Mouse (Mus musculus): ENCODE results near the gene Ubxn7. TPM values are rescaled to one million over a fixed set of nuclear protein-coding genes. Genes with fewer than 3 reads are reported as not detected.

Gene Ubxn7
- polyA plus RNA-seq, 1 experiment from 2014 or later: 25.7 TPM

DNA sequence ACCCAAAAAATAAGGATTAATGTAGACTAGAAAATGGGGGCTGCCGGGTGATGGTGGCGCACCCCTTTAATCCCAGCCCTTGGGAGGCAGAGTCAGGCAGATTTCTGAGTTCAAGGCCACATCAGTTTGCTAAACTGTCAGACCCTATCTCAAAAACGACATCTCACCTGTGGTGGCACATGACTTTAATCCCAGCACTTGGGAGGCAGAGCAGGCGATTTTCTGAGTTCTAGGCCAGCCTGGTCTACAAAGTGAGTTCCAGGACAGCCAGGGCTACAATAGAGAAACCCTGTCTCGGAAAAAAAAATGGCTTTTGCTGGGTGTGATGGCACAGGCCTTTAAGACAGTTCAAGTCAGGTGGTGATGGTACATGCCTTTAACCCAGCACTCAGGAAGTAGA is 3.1 kb downstream of the Ubxn7 start:
- Histone ChIP-seq H3K9me3 (replicated peaks) (no peaks in the 10 kb centered on the region), H3K4me3 (no peak overlapping the region), H3K36me3 (no peaks in the 10 kb centered on the region), H3K27me3 (ENCODE audit: low read depth, poor library complexity, severe bottlenecking) (no peaks in the 10 kb centered on the region), H3K27ac (replicated peaks) (no peak overlapping the region), H3K4me1 (peaks cover 25% of the 10 kb centered on the region)
- 92% methylated on average over 5 of the region's 5 CpGs for WGBS
- no peak for DNase-seq (ENCODE audit: low spot score)

DNA sequence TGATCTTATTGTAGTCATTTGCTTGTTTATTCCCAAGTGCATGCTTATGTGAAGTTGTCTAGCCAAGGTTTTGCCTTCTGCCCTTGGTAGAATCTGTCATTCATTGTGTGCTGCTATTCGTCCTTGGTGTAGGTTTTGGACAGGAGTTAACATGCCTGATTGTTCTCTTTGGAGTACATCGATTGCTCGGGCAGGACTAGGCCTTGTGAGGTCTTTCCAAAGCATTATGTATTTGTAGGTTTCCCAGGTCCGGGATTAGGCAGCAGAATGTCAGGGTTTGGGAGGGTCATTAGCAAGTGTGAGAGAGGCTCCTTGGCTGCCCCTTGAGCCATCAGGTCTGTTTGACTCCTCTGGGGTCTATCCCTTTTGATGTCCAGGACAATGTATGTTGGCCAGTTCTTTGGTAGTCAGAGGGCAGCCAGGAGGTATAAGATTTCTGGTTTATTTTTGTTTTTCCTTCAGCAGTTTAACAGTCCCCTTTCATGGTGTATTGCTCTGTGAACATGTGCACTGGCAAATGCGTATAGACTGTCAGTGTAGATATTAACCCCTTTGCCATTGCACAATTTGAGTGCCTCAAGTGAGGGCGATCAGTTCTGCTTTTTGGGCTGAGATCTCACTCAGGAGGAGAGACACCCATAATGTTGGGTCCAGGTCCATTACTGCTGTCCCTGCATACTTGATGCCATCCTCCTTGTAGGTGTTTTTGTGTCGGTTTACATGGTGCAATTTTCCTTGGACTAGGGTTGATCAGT is 4.1 kb downstream of the Ubxn7 start:
- 81% methylated on average over 7 of the region's 7 CpGs for WGBS

GRCm38 (mm10) chr16:32337001-32337400 is 4.9 kb downstream of the Ubxn7 start:
- peaks cover 19% of the 10 kb centered on the region for H3K4me1 ChIP-seq
- no peaks in the 10 kb centered on the region for H3K9me3 ChIP-seq (replicated peaks)
- H3K27me3 ChIP-seq (ENCODE audit: low read depth, poor library complexity, severe bottlenecking): no peaks in the 10 kb centered on the region
- H3K4me3 ChIP-seq: no peak overlapping the region
- no peaks in the 10 kb centered on the region; the same call in 1 of the 2 replicates for H3K36me3 ChIP-seq
- H3K27ac ChIP-seq (replicated peaks): no peak overlapping the region
- DNase-seq (ENCODE audit: low spot score): no peak

More for the DNA sequence above, 4.1 kb downstream of the Ubxn7 start:
- Histone ChIP-seq H3K9me3 (replicated peaks) (no peaks in the 10 kb centered on the region), H3K27me3 (ENCODE audit: low read depth, poor library complexity, severe bottlenecking) (no peaks in the 10 kb centered on the region), H3K36me3 (no peaks in the 10 kb centered on the region; the same call in 1 of the 2 replicates), H3K4me1 (peaks cover 24% of the 10 kb centered on the region), H3K27ac (replicated peaks) (no peak overlapping the region), H3K4me3 (no peak overlapping the region)
- no peak for DNase-seq (ENCODE audit: low spot score)

DNA sequence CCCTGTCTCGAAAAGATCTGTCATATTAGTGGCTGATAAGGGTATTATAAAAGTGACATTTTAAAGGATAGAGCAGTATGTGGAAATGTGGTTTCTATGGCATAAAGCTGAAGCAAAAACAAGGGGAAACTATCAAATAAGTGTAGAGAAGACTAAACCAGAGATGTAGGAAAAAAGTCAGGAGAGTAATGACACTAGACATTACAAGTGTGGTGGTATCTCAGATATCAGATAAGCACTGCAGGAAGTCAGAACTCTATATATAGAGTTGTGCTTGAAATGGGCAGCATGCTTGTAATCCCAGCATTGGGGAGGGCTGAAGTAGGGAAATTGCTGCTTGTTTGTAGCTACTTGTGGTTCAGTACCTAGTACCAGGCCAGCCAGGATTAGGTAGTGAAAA is 8.4 kb downstream of the Ubxn7 start:
- WGBS: 95% methylated on average over 1 of the region's 1 CpGs

DNA sequence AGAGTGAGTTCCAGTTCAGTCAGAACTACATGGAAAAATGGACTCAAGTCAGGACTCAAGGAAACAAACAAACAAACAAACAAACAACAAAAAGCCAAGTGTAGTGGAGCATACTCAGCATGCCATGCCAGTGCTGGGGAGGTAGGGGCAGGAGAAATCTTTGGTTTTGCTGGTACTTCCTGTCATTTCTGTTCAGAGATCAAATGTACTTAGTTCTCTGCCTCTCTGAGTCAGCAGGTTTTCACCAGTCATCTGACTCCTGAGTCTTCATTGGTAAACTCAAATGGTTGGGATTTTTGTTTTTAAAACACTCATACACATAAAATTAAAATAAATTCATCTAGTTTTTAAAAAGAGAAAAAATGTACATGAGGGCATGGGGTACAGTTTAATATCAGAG is 13.5 kb downstream of the Ubxn7 start:
- no peaks in the 10 kb centered on the region for H3K27me3 ChIP-seq (ENCODE audit: low read depth, poor library complexity, severe bottlenecking)
- H3K4me1 ChIP-seq: no peaks in the 10 kb centered on the region
- H3K36me3 ChIP-seq: peaks cover under 1% of the 10 kb centered on the region; the same call in 1 of the 2 replicates
- no peak overlapping the region for H3K27ac ChIP-seq (replicated peaks)
- no peak for DNase-seq (ENCODE audit: low spot score)
- no peak overlapping the region for H3K4me3 ChIP-seq
- no peaks in the 10 kb centered on the region for H3K9me3 ChIP-seq (replicated peaks)

More for the DNA sequence above, 8.4 kb downstream of the Ubxn7 start:
- Histone ChIP-seq H3K4me3 (no peak overlapping the region), H3K27ac (replicated peaks) (no peak overlapping the region), H3K27me3 (ENCODE audit: low read depth, poor library complexity, severe bottlenecking) (no peaks in the 10 kb centered on the region), H3K36me3 (no peaks in the 10 kb centered on the region; the same call in 1 of the 2 replicates), H3K4me1 (peaks cover 6% of the 10 kb centered on the region), H3K9me3 (replicated peaks) (no peaks in the 10 kb centered on the region)
- DNase-seq (ENCODE audit: low spot score): no peak

DNA sequence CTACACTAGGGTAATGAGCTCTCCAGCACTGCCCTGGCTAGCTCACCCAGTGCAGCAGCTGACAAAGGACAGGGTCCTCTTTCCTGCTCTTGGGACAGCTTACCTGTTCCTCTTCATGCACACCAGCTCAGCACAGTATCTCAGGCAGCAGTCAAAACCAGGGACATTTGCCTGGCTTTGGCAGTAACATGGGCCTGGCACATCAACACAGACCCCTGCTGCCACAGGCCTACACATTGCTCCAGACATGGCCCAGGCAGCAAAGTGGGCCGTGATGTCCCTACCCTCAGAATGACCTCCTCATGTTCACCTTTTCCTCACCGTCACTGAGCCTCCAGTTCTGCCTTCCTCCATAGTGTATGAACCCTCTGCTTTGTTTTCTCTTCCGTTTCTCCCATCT is 18.7 kb downstream of the Ubxn7 start:
- Histone ChIP-seq H3K27me3 (ENCODE audit: low read depth, poor library complexity, severe bottlenecking) (no peaks in the 10 kb centered on the region), H3K27ac (replicated peaks) (no peak overlapping the region), H3K9me3 (replicated peaks) (no peaks in the 10 kb centered on the region), H3K36me3 (peaks cover 46% of the 10 kb centered on the region), H3K4me3 (no peak overlapping the region), H3K4me1 (no peaks in the 10 kb centered on the region)
- 86% methylated on average over 3 of the region's 3 CpGs for whole genome bisulfite sequencing
- no peak for DNase-seq (ENCODE audit: low spot score)

DNA sequence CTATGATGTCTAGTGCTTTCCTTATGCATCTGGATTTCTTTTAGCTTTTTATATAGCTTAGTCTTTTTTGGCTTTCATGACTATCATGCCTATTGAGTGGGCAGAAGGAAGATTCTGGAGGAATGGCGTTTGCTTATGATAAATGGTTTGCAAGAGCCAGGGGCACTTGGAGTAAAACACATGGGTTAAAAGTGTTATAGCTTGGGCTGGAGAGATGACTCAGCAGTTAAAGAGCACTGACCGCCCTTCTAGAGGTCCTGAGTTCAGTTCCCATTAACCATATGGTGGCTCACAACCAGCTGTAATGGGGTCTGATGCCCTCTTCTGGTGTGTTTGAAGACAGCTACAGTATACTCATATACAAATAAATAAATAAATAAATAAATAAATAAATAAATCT is 31.5 kb downstream of the Ubxn7 start:
- Histone ChIP-seq H3K36me3 (peaks cover 74% of the 10 kb centered on the region), H3K27me3 (ENCODE audit: low read depth, poor library complexity, severe bottlenecking) (no peaks in the 10 kb centered on the region), H3K27ac (replicated peaks) (no peak overlapping the region), H3K4me1 (no peaks in the 10 kb centered on the region), H3K4me3 (no peak overlapping the region), H3K9me3 (replicated peaks) (no peaks in the 10 kb centered on the region)
- 91% methylated on average over 2 of the region's 2 CpGs for WGBS
- no peak for DNase-seq (ENCODE audit: low spot score)

DNA sequence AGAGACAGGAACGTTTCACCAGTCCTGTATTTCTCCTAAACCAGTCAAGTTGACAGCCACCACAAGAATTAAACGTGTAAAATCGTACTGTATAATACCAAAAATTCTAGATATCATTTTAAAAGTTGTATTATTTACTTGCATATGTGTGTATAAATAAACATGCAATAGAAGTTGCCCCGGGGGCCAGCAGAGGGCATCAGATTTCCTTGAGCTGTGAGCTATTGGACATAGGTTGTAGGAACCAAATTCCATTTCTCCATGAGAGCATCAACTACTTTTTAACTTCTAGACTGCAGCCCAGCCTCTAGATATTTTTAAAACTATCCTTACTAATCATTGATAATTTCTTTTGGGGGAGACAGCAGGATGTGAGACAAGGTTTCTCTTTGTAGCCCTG is 39.3 kb downstream of the Ubxn7 start:
- Histone ChIP-seq H3K27me3 (ENCODE audit: low read depth, poor library complexity, severe bottlenecking) (no peaks in the 10 kb centered on the region), H3K4me3 (no peak overlapping the region), H3K4me1 (no peaks in the 10 kb centered on the region), H3K27ac (replicated peaks) (no peak overlapping the region), H3K36me3 (peaks cover 94% of the 10 kb centered on the region), H3K9me3 (replicated peaks) (no peaks in the 10 kb centered on the region)
- WGBS: 85% methylated on average over 4 of the region's 4 CpGs
- DNase-seq (ENCODE audit: low spot score): no peak

DNA sequence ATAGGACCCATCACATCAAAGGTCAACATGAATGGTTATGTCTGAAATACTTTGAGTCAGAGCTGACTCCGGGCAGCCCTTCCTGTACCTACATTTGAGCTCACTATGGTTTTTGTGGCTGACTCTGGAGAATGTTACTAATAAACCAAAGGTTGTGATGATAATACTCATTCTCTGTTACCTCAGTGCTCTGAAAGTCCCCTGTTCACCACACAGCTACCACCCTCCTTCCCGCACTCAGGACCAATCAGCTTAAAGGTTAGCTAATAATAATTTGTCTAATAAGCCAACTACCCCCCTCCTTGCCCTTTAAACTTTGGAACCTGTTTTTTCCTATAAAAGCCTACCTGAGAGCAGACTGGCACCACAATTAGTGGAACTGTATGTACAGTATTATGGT is 47.5 kb downstream of the Ubxn7 start:
- Histone ChIP-seq H3K36me3 (peaks cover 99% of the 10 kb centered on the region), H3K4me1 (no peaks in the 10 kb centered on the region), H3K27me3 (ENCODE audit: low read depth, poor library complexity, severe bottlenecking) (no peaks in the 10 kb centered on the region), H3K9me3 (replicated peaks) (no peaks in the 10 kb centered on the region; the same call in 1 of the 2 replicates), H3K27ac (replicated peaks) (no peak overlapping the region), H3K4me3 (no peak overlapping the region)
- DNase-seq (ENCODE audit: low spot score): no peak
- WGBS: 91% methylated on average over 2 of the region's 2 CpGs

DNA sequence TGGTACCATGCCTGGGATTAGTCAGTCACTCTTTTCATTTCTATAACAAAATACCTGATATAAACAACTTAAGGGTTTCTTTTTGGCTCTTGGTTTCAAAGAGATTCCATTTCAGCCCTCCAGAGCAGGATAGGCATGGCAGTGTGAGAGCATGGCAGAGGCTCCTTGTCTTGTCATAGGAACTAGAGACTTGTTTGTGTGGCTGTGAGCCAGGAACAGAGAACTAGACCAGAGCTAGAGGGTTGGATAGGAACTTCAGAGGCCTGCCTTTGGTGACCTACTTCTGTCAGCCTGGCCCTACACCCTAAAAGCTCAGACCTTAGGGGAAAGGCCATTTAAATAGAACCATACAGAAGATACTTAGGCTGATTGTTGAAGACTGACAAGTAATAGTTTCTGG is 50.8 kb downstream of the Ubxn7 start:
- no peak for DNase-seq (ENCODE audit: low spot score)
- Histone ChIP-seq H3K36me3 (peaks cover 97% of the 10 kb centered on the region), H3K9me3 (replicated peaks) (no peaks in the 10 kb centered on the region; the same call in 1 of the 2 replicates), H3K27me3 (ENCODE audit: low read depth, poor library complexity, severe bottlenecking) (no peaks in the 10 kb centered on the region), H3K4me1 (no peaks in the 10 kb centered on the region), H3K27ac (replicated peaks) (no peak overlapping the region), H3K4me3 (no peak overlapping the region)

- WGBS: 94% methylated on average over 2 of the region's 2 CpGs
Observed at GRCm38 (mm10) chr16:32384885-32385284, 52.8 kb downstream of the Ubxn7 start.

DNA sequence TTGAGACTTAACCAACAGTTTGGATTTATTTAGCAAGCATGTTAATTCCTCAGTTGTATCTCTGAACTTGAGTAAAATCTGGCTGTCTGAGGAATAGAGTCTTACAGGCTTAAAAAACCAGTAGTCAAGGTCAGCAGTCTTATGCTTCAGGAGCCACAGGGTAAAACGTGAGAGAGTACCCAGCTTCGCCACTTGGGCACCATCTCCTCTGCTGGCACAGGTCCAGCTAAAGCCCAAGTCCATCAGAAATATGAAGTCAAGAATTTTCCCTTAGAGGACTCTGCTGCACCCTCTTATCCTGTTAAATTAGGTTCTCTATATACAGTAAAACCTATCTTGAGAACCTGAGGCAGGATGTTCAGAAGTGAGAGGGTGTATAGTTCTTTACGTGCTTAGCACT is 54.8 kb downstream of the Ubxn7 start:
- H3K9me3 ChIP-seq (replicated peaks): no peaks in the 10 kb centered on the region
- H3K4me3 ChIP-seq: no peak overlapping the region
- no peak overlapping the region for H3K27ac ChIP-seq (replicated peaks)
- 93% methylated on average over 3 of the region's 3 CpGs for WGBS
- H3K36me3 ChIP-seq: peaks cover 86% of the 10 kb centered on the region
- no peaks in the 10 kb centered on the region for H3K4me1 ChIP-seq
- no peaks in the 10 kb centered on the region for H3K27me3 ChIP-seq (ENCODE audit: low read depth, poor library complexity, severe bottlenecking)
- no peak for DNase-seq (ENCODE audit: low spot score)

More at GRCm38 (mm10) chr16:32384885-32385284, 52.8 kb downstream of the Ubxn7 start:
- peaks cover 86% of the 10 kb centered on the region for H3K36me3 ChIP-seq
- no peak overlapping the region for H3K4me3 ChIP-seq
- no peaks in the 10 kb centered on the region for H3K4me1 ChIP-seq
- no peaks in the 10 kb centered on the region for H3K9me3 ChIP-seq (replicated peaks)
- no peak overlapping the region for H3K27ac ChIP-seq (replicated peaks)
- no peaks in the 10 kb centered on the region for H3K27me3 ChIP-seq (ENCODE audit: low read depth, poor library complexity, severe bottlenecking)
- no peak for DNase-seq (ENCODE audit: low spot score)

DNA sequence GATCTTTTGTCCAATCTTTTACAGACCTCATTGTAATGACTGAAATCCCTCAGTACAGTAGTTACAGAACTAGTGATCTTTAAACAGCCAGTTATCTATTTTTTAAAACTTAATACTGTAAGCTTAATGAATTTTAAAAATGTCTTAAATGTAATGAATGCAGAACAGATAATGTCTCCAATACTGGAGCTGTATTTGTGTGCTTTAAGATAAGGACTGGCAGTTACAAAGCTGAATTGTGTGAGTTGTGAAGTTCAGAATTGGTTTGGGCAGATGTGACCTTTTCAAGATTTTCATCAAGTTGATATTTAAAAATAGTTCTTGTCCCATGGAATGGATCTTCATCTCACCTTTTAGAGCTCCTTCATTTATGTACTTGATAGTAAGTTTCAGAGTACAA is 57.0 kb downstream of the Ubxn7 start:
- H3K9me3 ChIP-seq (replicated peaks): no peaks in the 10 kb centered on the region
- DNase-seq (ENCODE audit: low spot score): no peak
- no peaks in the 10 kb centered on the region for H3K27me3 ChIP-seq (ENCODE audit: low read depth, poor library complexity, severe bottlenecking)
- peaks cover 85% of the 10 kb centered on the region for H3K36me3 ChIP-seq
- no peak overlapping the region for H3K27ac ChIP-seq (replicated peaks)
- H3K4me3 ChIP-seq: no peak overlapping the region
- no peaks in the 10 kb centered on the region for H3K4me1 ChIP-seq
